Mouse (Mus musculus) gastrocnemius, postnatal 36 days (tissue): Measurements from ENCODE around the gene Ptpn13. TPM values are rescaled to one million over a fixed set of nuclear protein-coding genes. Genes with fewer than 3 reads are reported as not detected.

Experiments used
- DNase-seq, 2 experiments: peaks; one replicate each; pipeline ENCODE4 v3.0.0; 2022
- intact Hi-C: fragments of 180-260 bp; cut with DNase I; formaldehyde crosslinking; loops from one replicate; pipeline ENCODE4 v1.15.1; 2025
- total RNA-seq, 2 experiments: library from RNA; stranded (reverse); gene quantifications; 2 replicates each; pipeline ENCODE4 v1.2.3; 2021

Ptpn13 gene
- total RNA-seq, 2 experiments from 2014 or later = 2.3 to 2.4 TPM

DNA sequence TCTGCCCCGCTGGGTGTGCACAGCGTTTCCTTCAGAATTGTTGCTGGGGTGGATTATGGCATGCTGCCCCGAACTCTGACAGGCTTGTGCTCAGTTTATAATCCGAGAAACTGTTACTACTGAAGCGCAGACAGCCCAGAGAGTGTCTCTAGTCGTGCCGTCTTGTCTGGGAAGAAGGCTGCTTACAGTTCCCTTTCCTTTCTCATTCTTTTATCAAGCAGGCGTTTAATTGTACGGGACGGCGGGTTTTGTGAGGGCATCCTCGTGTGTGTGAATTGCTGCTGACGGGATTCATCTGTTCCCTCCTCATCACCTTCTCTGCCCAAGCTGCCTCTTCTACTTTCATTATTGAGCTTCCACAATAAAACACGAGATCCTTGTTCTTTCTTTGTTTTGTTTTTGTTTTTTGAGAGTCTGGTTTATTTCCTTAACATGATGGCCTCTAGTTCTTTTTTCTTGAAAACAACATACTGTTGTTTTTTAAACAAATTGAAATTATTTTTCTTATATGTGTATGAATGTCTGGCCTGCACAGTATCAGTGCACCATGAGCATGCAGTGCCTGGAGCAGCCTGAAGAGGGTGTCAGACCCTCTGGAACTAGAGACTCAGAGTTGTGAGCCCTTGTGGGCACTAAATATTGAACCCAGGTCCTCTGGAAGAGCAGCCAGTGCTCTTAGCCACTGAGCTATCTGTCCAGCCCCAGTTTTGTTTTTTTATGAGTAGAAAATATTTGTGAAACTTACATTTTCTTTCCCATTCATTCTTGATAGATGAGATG, 28.6 kb downstream of the Ptpn13 start:
- intact Hi-C loops = no loop called here
- DNase-seq = no peak

DNA sequence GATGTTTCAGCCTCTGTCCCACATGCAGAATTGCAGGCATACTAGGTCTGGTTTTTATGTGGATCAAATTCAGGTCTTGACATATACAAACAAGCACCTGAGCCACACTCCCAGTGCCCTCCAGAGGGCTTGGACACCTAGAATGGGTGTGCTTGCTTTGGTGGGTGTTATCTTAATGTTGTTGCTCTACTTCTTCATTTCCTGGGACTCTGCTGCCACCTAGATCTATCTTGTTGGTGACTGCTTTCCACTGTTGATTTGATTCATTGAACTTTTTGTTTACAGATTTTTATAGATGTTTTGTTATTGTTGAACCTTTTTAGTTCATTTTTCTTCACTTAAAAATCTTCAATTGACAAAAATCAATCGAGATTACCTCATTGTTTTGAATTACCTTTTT, 31.8 kb downstream of the Ptpn13 start:
- intact Hi-C loops = no loop called here
- no peak for DNase-seq

DNA sequence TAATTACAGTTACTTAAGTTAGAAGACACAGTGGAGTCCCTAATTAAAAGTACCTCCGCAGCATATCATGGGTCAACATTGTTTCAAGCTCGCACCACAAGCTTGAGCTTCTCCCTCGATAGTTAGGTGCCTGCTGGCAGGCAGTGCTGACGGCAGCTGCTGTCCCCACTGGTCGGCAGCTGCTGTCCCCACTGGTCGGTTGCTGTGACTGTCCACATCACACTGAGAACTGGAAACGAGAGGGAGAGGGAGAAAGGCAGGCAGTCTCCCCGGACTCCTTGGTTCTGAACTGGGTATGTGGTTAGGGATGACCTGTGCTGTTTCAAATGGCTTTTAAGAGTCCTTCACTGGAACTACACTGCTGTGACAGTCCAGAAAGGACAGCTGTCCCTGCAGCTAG, 33.4 kb downstream of the Ptpn13 start:
- intact Hi-C loops = no loop called here
- DNase-seq = no peak

DNA sequence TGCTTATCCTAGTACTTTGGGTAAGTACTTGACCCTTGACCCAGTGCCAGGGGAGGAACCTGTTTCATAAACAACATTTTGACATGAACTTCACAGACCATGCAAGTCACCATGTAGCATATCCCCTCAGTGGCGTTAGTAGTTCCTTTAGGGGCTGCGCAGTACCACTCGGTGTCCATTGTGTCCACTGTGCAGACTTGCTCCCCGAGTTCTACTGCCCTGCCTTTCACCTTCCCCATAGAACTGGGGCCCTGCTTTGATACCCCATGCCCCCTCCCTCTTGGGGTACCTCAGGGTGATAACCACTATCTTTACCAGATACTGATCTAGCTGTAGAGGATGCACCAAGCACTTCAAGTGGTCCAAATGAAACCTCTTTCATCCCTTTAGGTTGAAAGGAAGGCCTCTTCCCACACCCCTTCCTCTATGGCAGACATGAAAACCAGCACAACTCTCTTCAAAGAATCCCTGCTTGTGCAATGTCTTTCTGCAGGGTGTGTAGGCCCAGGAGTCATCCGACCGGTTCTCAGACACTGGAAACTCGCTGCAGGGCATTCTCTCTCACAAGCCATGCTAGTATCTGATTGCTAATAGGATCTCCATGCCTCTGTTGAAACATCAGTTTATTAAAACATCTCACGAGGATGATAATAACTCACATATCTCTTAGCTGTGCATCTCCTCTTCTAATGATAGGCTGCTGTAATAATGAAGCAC, 34.1 kb downstream of the Ptpn13 start:
- intact Hi-C loops = no loop called here
- no peak for DNase-seq

DNA sequence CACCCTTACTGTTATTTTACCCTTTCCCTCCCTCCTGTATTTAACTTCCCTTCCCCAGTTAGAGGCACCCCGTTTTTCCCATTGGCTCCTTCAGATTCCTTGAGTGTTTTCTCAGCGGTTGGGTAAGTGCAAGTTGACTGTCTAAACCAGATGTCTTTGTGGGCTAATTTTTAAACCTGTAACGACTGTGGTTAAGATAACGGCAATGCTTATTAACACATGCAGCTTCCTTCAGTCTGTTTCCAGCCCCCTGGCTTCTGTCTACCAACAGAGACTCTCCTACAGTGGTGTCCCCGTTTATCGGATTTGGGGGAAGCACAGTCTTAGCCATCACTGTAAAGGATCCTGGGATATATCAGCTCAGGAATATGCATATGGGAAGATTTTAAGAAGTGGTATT, 35.9 kb downstream of the Ptpn13 start:
- intact Hi-C loops = no loop called here

DNA sequence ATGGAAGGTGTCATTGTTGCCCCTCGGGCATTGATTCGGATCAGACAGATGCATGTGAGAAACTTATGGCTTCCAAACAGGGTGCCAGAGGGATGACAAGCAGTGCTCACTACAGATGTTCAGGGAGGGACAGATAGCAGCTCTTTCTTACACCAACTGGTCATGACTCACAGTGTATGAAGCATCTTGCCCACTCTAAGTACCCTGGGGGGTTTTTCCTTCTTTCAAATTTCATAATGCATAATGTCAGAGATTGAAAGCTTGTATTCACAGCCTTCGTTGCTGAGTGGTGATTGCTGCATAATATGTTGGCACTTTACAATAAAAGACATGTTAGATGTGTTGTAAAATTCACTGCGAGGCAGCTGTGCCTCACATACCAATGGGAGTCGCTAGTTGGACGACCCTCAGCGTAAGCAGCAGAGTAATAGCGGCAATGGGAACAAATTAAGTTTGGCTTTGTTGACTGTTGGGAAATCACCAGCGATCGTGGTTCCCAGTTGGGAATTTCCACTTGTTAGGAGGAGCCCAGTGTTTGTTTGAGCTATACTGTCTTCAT, 38.7 kb downstream of the Ptpn13 start:
- intact Hi-C loops = no loop called here
- no peak for DNase-seq

More for the DNA sequence above, 35.9 kb downstream of the Ptpn13 start:
- DNase-seq = no peak

DNA sequence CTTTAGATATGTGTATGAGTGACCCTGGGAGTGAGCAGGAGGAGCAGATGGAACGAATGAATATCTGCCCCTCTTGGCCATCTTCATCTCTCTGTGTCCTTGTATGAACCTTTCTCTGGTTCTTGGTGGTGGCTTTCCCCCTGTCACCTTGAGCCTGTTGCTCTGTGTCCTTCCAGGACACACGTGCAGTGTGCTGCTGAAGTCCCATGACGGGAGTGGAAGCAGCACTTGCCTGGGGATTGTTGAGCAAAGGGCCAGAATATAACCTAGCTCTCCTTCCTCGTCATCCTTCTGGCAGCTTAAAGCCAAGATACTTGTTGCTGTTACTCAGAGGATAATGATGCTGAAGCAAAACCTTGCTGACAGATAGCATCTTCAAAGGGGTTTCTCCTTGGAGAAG, 39.3 kb downstream of the Ptpn13 start:
- DNase-seq = no peak
- intact Hi-C loops = no loop called here

DNA sequence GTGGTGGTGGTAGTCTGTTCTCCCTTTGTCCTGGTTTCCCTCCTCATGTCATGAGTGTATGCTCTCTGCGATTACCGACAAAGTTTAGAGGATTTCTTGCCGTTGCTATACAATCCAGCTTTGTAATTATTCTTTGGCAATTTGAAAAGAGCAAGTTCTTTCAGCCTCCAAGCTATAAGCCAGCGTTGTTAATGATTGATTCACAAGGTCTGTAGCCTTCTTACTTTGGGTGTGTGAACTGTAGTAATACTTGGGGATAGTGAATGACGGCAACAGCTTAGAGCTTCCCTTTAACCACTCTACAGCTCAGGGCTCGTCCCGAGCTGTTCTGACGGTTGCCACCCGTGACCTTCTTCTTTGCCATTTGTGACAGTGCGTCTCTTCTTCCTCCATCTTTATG, 39.8 kb downstream of the Ptpn13 start:
- intact Hi-C loops = no loop called here
- no peak for DNase-seq

DNA sequence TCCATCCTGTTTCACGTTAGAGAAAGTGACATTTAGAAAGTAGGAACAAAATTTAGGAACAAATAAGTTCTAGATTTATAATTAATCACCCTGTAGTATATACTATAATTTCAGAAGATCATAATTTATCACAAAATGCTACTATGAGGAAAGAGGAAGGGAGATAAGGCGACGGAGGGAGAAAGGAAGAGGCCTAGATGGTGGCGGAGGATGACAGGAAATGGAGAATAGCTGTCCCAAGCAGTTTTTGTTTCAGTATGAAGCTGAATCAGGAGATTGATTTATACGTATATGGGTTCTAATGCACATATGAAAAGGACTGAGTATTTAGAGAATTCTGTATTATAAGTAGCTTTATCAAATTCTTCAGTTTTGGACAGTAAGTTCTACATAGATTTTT, 47.7 kb downstream of the Ptpn13 start:
- intact Hi-C loops = no loop called here
- DNase-seq = no peak

DNA sequence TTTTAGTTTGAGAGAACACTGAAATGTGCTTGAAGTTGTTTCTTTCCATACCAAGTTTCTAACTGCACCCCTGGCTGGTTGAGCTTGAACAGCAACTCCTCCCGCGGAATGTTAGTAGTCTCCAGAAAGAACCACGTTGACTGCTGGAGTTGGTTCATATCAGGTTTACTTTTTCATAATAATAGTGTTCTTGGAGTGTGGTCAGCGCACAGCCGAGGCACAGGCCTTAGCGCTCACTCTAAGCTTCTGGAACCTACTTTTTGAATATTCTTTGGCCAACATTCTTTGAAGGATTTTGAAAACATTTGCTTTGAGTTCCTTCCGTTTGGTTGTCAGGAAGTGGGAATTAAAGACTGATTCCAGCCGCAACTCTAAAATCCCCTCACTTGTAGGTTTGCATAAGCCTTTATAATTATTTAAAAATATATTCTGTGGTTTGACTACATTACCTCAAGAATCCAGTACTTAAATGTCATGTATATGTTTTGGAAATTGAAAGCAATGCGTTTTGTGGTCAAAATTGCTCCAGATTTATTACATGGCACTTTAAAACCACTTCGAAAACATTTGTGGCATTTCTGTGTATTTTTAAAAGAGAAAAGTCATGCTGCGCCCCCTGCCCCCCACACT, 48.6 kb downstream of the Ptpn13 start:
- intact Hi-C loops = no loop called here
- no peak for DNase-seq

DNA sequence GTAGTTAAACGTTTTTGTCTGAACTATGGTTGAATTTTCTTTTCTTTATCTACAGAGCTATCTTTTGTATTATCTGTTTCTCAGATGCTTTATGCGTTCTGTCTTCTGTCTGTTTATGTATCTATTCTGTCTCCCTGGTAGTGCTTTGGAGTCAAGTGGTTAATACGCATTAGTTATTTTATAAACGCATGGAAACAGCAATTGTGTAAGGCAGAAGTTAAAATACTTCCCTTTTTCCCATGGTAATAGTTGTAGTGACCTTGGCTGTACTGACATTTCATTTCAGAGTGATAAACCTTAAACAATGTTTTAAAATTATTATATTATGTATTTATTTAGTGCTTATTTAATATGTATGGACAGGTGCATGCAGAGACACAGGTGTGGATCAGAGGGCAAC, 49.3 kb downstream of the Ptpn13 start:
- intact Hi-C loops = no loop called here
- DNase-seq = no peak

DNA sequence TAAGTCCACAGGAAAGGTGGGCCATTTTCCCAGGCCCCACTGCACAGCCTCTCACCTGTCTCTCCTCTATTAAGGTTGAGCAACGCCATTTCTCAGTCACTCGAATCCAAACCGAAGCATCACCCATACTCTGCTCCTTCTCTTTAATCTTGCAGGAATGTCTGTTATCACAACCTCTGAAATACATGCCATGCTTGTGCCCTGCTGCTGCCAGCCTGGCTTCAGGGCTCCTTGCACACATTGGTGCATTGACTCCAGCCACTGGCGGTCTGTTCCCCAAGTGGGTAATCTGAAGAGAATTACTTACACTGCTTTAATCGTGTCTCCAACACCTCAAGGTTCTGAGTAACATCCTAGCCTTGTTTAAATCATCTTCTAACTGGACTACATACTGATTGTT, 50.5 kb downstream of the Ptpn13 start:
- intact Hi-C loops = no loop called here
- DNase-seq = no peak

DNA sequence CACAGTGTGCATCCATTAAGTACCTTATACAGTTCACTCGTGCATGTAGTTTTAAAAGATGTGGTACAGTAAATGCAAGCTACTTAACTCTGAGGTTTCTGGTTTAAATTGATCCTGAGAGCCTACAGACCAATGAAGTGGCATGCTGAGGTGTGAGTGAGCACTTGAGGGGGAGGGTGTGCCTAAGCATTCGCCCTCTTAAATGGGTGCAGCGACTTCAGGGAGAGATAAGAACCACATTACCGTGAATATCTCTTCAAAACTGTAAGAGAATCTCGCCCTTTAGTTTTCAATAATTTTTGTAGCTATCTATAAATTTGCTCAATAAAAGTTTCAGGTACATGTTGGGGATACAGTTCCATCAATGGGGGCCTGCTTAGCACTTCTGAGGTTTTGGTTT, 54.5 kb downstream of the Ptpn13 start:
- intact Hi-C loops = no loop called here
- no peak for DNase-seq

DNA sequence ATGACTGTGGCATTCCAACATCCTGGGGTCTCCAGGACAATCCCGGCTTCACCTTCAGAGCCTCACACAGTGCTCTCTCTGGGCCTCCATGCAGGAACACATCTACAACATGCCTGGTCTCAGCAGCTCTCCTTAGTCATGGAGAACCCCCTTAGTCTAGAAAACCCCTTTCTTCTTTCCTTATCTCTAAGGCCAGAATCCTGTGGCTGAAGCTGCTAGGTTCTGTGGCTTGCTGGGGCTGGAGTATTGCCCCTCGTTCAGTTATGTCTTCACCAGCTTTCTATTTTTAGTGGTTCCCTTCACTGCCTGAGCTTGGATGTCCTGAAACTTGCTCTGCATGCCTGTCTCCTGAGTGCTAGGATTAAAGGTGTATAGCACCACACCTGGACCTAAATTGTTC, 56.2 kb downstream of the Ptpn13 start:
- intact Hi-C loops = no loop called here
- no peak for DNase-seq

DNA sequence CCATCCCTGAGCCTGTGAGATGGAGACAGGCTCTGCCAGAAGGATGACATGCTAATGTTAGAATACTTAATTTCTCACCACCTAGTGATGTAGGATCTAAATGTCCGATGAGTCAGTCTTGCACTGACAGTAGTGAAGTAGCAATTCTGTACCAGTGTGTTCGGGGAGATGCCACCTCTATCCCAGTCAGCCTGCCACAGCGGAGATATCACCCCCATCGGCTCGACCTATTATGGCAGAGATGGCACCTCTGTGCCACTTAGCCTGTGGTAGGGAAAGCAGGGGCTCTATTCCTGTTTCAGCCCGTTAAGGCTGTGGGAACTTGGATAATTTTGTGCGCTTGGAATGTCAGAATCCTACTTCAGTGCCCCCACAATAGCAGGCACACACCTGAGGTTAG, 62.0 kb downstream of the Ptpn13 start:
- no peak for DNase-seq
- intact Hi-C loops = no loop called here

DNA sequence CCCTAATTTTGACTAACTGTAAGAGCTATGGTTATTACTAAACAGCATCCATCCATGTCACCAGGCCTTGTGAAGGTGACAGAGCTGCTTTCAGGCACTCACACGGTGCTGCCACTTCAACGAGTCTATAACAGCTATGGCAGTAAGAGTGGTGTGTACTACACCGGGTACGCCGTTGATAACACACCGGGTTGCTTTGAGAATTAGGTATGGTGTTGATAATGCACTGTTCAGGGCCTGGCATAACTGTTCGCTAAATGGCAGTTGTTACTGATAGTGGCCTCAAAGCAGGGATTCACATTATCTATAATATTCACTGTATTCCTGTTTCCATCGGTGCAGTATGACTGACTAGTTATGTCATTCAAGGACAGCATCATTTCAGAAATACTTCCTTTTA, 66.0 kb downstream of the Ptpn13 start:
- intact Hi-C loops = no loop called here

DNA sequence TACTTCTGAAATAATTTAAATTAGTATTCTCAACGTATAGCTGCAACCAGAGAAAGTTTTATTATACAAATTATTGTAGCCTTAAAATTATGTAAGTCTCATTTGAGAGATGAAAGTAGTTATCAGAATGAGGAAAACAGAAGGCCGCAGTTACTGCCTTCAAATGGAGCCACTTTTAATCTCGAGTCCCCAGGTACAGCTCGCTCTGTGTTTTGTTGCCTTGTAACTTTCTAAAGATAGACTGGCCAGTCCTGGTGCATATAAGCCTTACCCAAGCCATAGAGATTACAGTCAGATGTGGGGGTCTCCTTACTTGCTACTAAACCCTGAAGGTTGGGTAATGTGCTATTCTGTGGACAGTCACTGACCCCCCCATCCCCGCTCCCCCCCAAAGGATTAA, 66.8 kb downstream of the Ptpn13 start:
- DNase-seq = no peak
- intact Hi-C loops = no loop called here

More for the DNA sequence above, 66.0 kb downstream of the Ptpn13 start:
- no peak for DNase-seq

DNA sequence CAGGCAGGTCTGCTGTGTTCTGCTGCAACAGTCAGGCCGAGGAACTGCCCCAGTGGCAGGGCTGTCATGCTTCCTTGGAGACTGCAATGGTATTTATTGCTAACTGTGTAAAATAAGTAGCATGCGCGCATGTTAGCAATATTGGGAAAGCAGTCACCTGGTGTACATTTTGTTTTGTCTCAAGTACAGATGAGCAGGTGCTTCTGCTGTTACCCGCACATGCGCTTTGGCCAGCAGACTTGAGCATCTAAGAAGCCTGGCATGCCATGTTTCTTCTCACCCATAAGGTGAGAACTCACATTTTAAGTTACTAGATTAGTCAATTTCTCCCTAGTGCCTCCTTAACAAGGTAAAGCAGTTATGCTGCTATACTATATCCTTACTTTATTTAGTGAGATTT, 72.1 kb downstream of the Ptpn13 start:
- intact Hi-C loops = no loop called here
- no peak for DNase-seq

DNA sequence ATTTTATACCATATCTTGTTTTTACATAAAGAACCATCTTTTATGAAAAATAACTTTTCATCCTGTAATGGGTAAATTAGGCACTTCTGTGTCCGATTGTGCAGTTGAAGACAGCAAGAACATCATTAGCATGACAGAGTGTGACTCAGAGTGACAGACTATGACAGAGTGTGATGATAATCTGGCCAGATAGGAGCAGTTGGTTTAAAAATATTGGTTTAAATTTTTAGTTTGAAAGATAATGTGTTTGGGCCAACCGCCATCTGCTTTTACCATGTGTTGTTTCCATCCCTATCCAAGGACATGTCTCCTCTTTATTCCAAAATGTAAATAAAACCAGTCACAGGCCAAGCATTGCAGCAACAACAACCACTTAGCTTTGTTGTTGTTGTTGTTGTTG, 72.5 kb downstream of the Ptpn13 start:
- DNase-seq = no peak
- intact Hi-C loops = no loop called here

DNA sequence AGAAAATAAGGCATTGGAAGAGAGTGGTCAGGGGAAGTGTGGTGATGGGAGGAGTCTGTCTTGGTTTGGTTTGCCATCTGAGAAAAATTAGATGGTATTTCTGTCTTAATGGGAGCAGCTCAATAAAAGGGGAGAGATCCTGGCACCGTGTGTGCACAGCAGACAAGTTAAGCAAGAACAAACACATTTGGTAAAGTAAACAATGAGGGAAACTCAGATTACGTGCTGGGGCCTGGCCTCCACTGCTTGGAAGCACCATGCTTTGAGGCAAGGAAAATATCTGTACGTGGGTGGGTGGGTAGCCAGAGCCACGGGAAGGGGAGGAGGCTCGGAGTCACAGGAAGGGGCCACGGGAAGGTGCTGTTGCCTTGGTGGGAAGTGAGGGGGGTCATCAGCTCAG, 74.3 kb downstream of the Ptpn13 start:
- no peak for DNase-seq
- intact Hi-C loops = no loop called here

DNA sequence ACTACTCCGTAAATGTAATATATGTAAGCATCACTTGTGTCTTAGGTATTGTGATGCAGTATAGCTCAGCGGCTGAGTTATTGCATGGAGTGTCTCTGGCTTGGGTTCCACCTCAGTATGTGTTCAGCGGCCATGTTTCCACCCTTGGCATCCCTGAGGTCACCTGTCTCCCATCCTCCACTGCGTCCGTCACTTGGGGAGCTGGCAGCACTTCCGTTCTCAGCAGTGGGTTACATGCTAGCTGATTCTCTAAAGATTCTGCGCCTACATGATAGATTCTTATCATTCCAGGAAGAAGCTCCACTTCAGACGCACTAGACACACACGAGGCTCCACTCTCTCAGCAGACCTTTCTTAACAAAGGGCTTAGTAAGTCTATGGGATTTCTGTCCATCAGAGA, 76.1 kb downstream of the Ptpn13 start:
- no peak for DNase-seq
- intact Hi-C loops = no loop called here

DNA sequence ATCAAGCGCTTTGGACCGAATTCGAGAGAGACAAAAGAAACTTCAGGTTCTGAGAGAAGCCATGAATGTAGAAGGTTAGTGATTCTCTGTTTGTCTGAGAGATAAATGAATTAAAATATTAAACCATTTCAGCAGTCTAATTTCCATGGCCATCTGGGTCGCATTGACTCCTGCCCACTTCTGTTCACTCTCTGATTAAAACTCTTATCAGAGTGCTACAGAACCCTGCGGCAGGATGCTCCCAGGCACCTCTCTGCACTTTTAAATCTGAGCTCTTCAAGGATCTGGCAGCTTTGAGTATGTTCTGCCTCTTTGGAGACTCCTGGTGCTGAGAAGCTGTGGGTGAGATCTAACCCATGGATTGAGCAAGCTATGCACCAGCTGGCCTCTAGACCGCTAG, 76.8 kb downstream of the Ptpn13 start:
- intact Hi-C loops = no loop called here

More for the DNA sequence above, 76.8 kb downstream of the Ptpn13 start:
- no peak for DNase-seq
